Mouse (Mus musculus) ES-E14 (cell line): ENCODE results near the gene Gadl1.

ENCODE experiments used
- HCFC1 ChIP-seq: IDR thresholded peaks from 2 replicates; pipeline ENCODE4 v1.6.1; 2012; ENCODE audit warnings: low read length, inconsistent platforms, borderline replicate concordance; ENCODE audit not compliant: insufficient read depth
- MAFK ChIP-seq: IDR thresholded peaks from 2 replicates; pipeline ENCODE4 v1.6.1; 2014; ENCODE audit warnings: mild to moderate bottlenecking, low read depth, low read length, inconsistent platforms; ENCODE audit not compliant: insufficient read depth
- ZNF384 ChIP-seq: IDR thresholded peaks from 2 replicates; pipeline ENCODE4 v1.6.1; 2012; ENCODE audit warnings: low read depth, low read length, inconsistent platforms

DNA sequence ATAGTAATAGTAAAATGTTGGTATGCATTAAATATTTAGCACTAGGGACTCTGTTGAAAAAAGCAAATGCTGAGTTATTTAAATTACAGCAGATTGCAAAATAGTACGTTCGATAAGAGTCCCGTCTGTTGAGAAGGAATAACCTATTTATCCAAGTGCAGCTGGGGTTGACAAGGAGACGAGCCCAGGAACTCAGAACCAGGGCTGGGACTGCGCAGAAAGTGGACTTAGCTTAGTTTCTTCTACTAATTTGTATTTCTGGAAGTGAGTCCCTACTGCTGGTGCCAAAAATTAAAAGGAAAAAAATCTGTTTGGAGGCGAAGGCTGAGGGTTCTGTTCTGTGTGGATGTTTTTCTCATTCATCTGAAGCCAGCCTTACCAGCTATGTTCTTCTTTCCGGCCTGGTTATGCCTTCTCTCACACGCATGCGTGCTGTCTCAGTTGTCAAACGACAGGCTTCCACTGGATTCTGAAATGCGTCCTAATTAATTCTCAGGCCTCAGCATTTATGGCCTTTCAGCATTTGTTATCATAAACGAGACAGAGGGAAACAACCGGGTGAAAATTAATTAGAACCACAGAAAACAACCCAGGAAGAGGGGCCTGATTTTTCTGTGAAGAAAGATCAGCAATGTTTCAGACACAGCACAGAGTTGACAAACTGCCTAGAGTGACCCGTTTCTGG, 6.5 kb downstream of the Gadl1 start:
- no peak for TF ChIP-seq HCFC1
- no peak for TF ChIP-seq MAFK
- TF ChIP-seq ZNF384, result no peak
